Mouse (Mus musculus) MEL (cell line): ENCODE measurements around the gene Id3. TPM values are rescaled to one million over a fixed set of nuclear protein-coding genes. Genes with fewer than 3 reads are reported as not detected.
A peak's percentile ranks its signal among the peaks of the same experiment; 100 is the strongest.

Source experiments
- DNase-seq: peaks from one replicate; pipeline ENCODE4 v3.0.0; 2011; ENCODE audit warnings: low read depth, low spot score
- H3K27ac ChIP-seq: 2 replicates; pipeline ENCODE4 v1.5.1; 2012; ENCODE audit warnings: low read depth, mild to moderate bottlenecking, control low read depth, low read length, moderate library complexity; ENCODE audit not compliant: control insufficient read depth
- H3K27me3 ChIP-seq, 2 experiments: fragments of 150-350 bp in 1 of 2; sonication (generic) in 1 of 2; 2 replicates each; pipeline ENCODE4 v1.6.1; 2012; ENCODE audit warnings: low read length in 2 of 2, mild to moderate bottlenecking in 2 of 2, improper control_type of control experiment in 1 of 2, moderate library complexity in 1 of 2; ENCODE audit not compliant: insufficient read depth in 2 of 2, control insufficient read depth in 1 of 2
- H3K36me3 ChIP-seq, 2 experiments: 2 replicates each; pipeline ENCODE4 v1.6.1; 2012 to 2014; ENCODE audit warnings: low read length in 2 of 2, improper control_type of control experiment in 1 of 2, inconsistent platforms in 1 of 2, mild to moderate bottlenecking in 1 of 2; ENCODE audit not compliant: insufficient read depth in 2 of 2, control insufficient read depth in 1 of 2
- H3K4me1 ChIP-seq, 2 experiments: fragments of 150-350 bp in 1 of 2; sonication (generic) in 1 of 2; 2 replicates each; pipeline ENCODE4 v1.6.1; 2012; ENCODE audit warnings: low read length in 2 of 2, improper control_type of control experiment in 1 of 2, mild to moderate bottlenecking in 1 of 2; ENCODE audit not compliant: insufficient read depth in 2 of 2, control insufficient read depth in 1 of 2
- H3K4me3 ChIP-seq, 2 experiments: fragments of 150-350 bp in 1 of 2; sonication (generic) in 1 of 2; 2 replicates each; pipeline ENCODE4 v1.5.1; 2012; ENCODE audit warnings: low read depth in 2 of 2, low read length in 2 of 2, mild to moderate bottlenecking in 2 of 2, moderate library complexity in 2 of 2, control low read depth in 1 of 2, improper control_type of control experiment in 1 of 2; ENCODE audit not compliant: control insufficient read depth in 1 of 2, insufficient read depth in 1 of 2
- H3K79me2 ChIP-seq: 2 replicates; pipeline ENCODE4 v1.6.1; 2012; ENCODE audit warnings: mild to moderate bottlenecking, low read length, moderate library complexity; ENCODE audit not compliant: control insufficient read depth, poor library complexity, insufficient read depth
- H3K9ac ChIP-seq: 2 replicates; pipeline ENCODE4 v1.6.1; 2012; ENCODE audit warnings: low read depth, mild to moderate bottlenecking, control low read depth, low read length, moderate library complexity; ENCODE audit not compliant: control insufficient read depth, poor library complexity, severe bottlenecking
- H3K9me3 ChIP-seq: fragments of 150-350 bp; sonication (generic); replicated peaks from 2 replicates; pipeline ENCODE4 v1.6.1; 2012; ENCODE audit warnings: mild to moderate bottlenecking, low read length, improper control_type of control experiment, moderate library complexity; ENCODE audit not compliant: insufficient read depth
- BHLHE40 ChIP-seq: IDR thresholded peaks from 2 replicates; pipeline ENCODE4 v1.6.1; 2012; ENCODE audit warnings: low read depth, mild to moderate bottlenecking, inconsistent platforms, low read length, improper control_type of control experiment, borderline replicate concordance
- CHD1 ChIP-seq: IDR thresholded peaks from 2 replicates; pipeline ENCODE4 v1.6.1; 2012; ENCODE audit warnings: low read depth, mild to moderate bottlenecking, inconsistent platforms, low read length, improper control_type of control experiment
- CHD2 ChIP-seq: IDR thresholded peaks from 2 replicates; pipeline ENCODE4 v1.6.1; 2011; ENCODE audit warnings: low read length, improper control_type of control experiment
- CTCF ChIP-seq, 3 experiments: IDR thresholded peaks in 2 of 3; conservative IDR thresholded peaks in 1 of 3; 2 replicates each; pipeline ENCODE4 v1.5.1; 2011 to 2012; ENCODE audit warnings: low read length in 3 of 3, low read depth in 2 of 3, mild to moderate bottlenecking in 2 of 3, improper control_type of control experiment in 1 of 3, inconsistent platforms in 1 of 3, mixed read lengths in 1 of 3, moderate library complexity in 1 of 3; ENCODE audit not compliant: control insufficient read depth in 1 of 3, insufficient read depth in 1 of 3, poor library complexity in 1 of 3, severe bottlenecking in 1 of 3
- E2F4 ChIP-seq: IDR thresholded peaks from 2 replicates; pipeline ENCODE4 v1.6.1; 2011; ENCODE audit warnings: low read depth, low read length, improper control_type of control experiment, borderline replicate concordance
- EP300 ChIP-seq, 2 experiments: IDR thresholded peaks; 2 replicates each; pipeline ENCODE4 v1.6.1; 2011; ENCODE audit warnings: improper control_type of control experiment in 2 of 2, low read length in 2 of 2, low read depth in 1 of 2, mild to moderate bottlenecking in 1 of 2
- GABPA ChIP-seq: IDR thresholded peaks from 2 replicates; pipeline ENCODE4 v1.6.1; 2012; ENCODE audit warnings: low read depth, mild to moderate bottlenecking, inconsistent platforms, low read length, improper control_type of control experiment, moderate library complexity
- GATA1 ChIP-seq: IDR thresholded peaks from 2 replicates; pipeline ENCODE4 v1.6.1; 2011; ENCODE audit warnings: low read depth, low read length, improper control_type of control experiment
- KAT2A ChIP-seq: conservative IDR thresholded peaks from 2 replicates; pipeline ENCODE4 v1.6.1; 2012; ENCODE audit warnings: low read depth, low read length, improper control_type of control experiment, inconsistent platforms
- MAFK ChIP-seq: IDR thresholded peaks from 2 replicates; pipeline ENCODE4 v1.6.1; 2011; ENCODE audit warnings: low read depth, mild to moderate bottlenecking, low read length, improper control_type of control experiment, borderline replicate concordance
- MAX ChIP-seq: IDR thresholded peaks from 2 replicates; pipeline ENCODE4 v1.6.1; 2011; ENCODE audit warnings: low read length, improper control_type of control experiment
- MAZ ChIP-seq: IDR thresholded peaks from 2 replicates; pipeline ENCODE4 v1.6.1; 2012; ENCODE audit warnings: low read depth, mild to moderate bottlenecking, inconsistent platforms, low read length, improper control_type of control experiment
- MEF2A ChIP-seq: IDR thresholded peaks from 2 replicates; pipeline ENCODE4 v1.6.1; 2014; ENCODE audit warnings: low read depth, mild to moderate bottlenecking, inconsistent platforms, low read length, improper control_type of control experiment; ENCODE audit not compliant: poor library complexity, insufficient replicate concordance, severe bottlenecking; ENCODE audit errors: extremely low read depth
- MXI1 ChIP-seq: IDR thresholded peaks from 2 replicates; pipeline ENCODE4 v1.6.1; 2011; ENCODE audit warnings: mild to moderate bottlenecking, low read depth, low read length, improper control_type of control experiment
- MYB ChIP-seq: IDR thresholded peaks from 2 replicates; pipeline ENCODE4 v1.6.1; 2011; ENCODE audit warnings: mild to moderate bottlenecking, low read depth, low read length, improper control_type of control experiment
- NELFE ChIP-seq: IDR thresholded peaks from 2 replicates; pipeline ENCODE4 v1.6.1; 2011; ENCODE audit warnings: low read depth, low read length, improper control_type of control experiment
- POLR2AphosphoS2 ChIP-seq: IDR thresholded peaks from 2 replicates; pipeline ENCODE4 v1.6.1; 2011; ENCODE audit warnings: low read length, improper control_type of control experiment
- RCOR1 ChIP-seq: IDR thresholded peaks from 2 replicates; pipeline ENCODE4 v1.6.1; 2012; ENCODE audit warnings: low read depth, mild to moderate bottlenecking, inconsistent platforms, low read length, improper control_type of control experiment
- SIN3A ChIP-seq: IDR thresholded peaks from 2 replicates; pipeline ENCODE4 v1.6.1; 2012; ENCODE audit warnings: low read length, improper control_type of control experiment, inconsistent platforms
- TBP ChIP-seq: IDR thresholded peaks from 2 replicates; pipeline ENCODE4 v1.8.0; 2011; ENCODE audit warnings: low read depth, low read length, improper control_type of control experiment
- TCF12 ChIP-seq: IDR thresholded peaks from 2 replicates; pipeline ENCODE4 v1.6.1; 2014; ENCODE audit warnings: low read depth, mild to moderate bottlenecking, inconsistent platforms, low read length, improper control_type of control experiment, moderate library complexity
- UBTF ChIP-seq: IDR thresholded peaks from 2 replicates; pipeline ENCODE4 v1.6.1; 2012; ENCODE audit warnings: low read depth, mild to moderate bottlenecking, inconsistent platforms, low read length, improper control_type of control experiment, moderate library complexity, borderline replicate concordance; ENCODE audit not compliant: insufficient read depth
- USF1 ChIP-seq: IDR thresholded peaks from 2 replicates; pipeline ENCODE4 v1.6.1; 2014; ENCODE audit warnings: low read depth, mild to moderate bottlenecking, inconsistent platforms, low read length, improper control_type of control experiment, moderate library complexity
- ZKSCAN1 ChIP-seq: IDR thresholded peaks from 2 replicates; pipeline ENCODE4 v1.6.1; 2012; ENCODE audit warnings: low read depth, mild to moderate bottlenecking, inconsistent platforms, low read length, improper control_type of control experiment, moderate library complexity
- ZNF384 ChIP-seq: IDR thresholded peaks from 2 replicates; pipeline ENCODE4 v1.6.1; 2012; ENCODE audit warnings: low read depth, mild to moderate bottlenecking, inconsistent platforms, low read length, improper control_type of control experiment
- polyA plus RNA-seq, 2 experiments: library from polyadenylated mRNA; stranded (reverse) in 1 of 2; unstranded in 1 of 2; fragments of >175 nt in 1 of 2; fragments of >200 nt in 1 of 2; gene quantifications; 2 replicates each; pipeline versions ENCODE4 v1.2.1 to v1.2.4; 2012; ENCODE audit warnings: low replicate concordance in 2 of 2, low read depth in 1 of 2; ENCODE audit not compliant: insufficient read length in 2 of 2, insufficient read depth in 1 of 2, missing spikeins in 1 of 2
- total RNA-seq: library from RNA; depleted of rRNA; stranded (reverse); fragments of 300-350 nt; gene quantifications from 2 replicates; pipeline ENCODE4 v1.2.3, GENCODE M21; 2012

Gene Id3
- total and polyA plus RNA-seq, 3 experiments: 0.17 to 0.27 TPM; not detected in 1

GRCm38 (mm10) chr4:136142267-136143192, 767 bp upstream of the Id3 start:
- Histone ChIP-seq H3K36me3 (peaks cover 0 to 8% of the 10 kb centered on the region in 2 experiments; a peak in 1 of 4 replicates), H3K27ac (no peak overlapping the region), H3K4me1 (peaks cover 2 to 12% of the 10 kb centered on the region in 2 experiments; a peak in 3 of 4 replicates), H3K79me2 (no peaks in the 10 kb centered on the region), H3K4me3 (no peak overlapping the region), H3K9ac (no peak overlapping the region), H3K27me3 (peaks cover 8% of the 10 kb centered on the region in 2 experiments), H3K9me3 (no peaks in the 10 kb centered on the region)
- TF ChIP-seq CHD1: no peak
- TF ChIP-seq POLR2AphosphoS2: no peak
- no peak for TF ChIP-seq MAFK
- no peak for TF ChIP-seq USF1
- no peak for TF ChIP-seq GATA1
- TF ChIP-seq ZNF384: no peak
- TF ChIP-seq ZKSCAN1: no peak
- TF ChIP-seq KAT2A: no peak
- DNase-seq: no peak

- Histone ChIP-seq H3K27ac (no peak overlapping the region), H3K9ac (peak overlapping the region; percentile 34), H3K4me3 (peak overlapping the region; percentile 23 to 34; a peak in 3 of 4 replicates), H3K9me3 (no peaks in the 10 kb centered on the region)
- TF ChIP-seq MXI1: peak; percentile 64
- TF ChIP-seq CHD2: no peak
- TF ChIP-seq USF1: peak; percentile 30; the same call in 1 of the 2 replicates
- TF ChIP-seq CTCF (IDR thresholded peaks at IDR 0.05 in 2 of 3, conservative IDR thresholded peaks at IDR 0.05 in 1 of 3; ENCODE audit: control insufficient read depth in 1 of 3, insufficient read depth in 1 of 3, low read depth in 2 of 3, low read length in 3 of 3, poor library complexity in 1 of 3, severe bottlenecking in 1 of 3): no peak
- TF ChIP-seq MAZ: no peak
- TF ChIP-seq GABPA: no peak
- peak; percentile 76; the same call in 1 of the 2 replicates for TF ChIP-seq BHLHE40
- no peak for TF ChIP-seq MYB
- 0 out of 2 replicates have a peak, but pooled peaks have one; percentile 36 for TF ChIP-seq RCOR1
- TF ChIP-seq NELFE: no peak
- 0 out of 2 replicates have a peak, but pooled peaks have one; percentile 63 for TF ChIP-seq UBTF
- TF ChIP-seq EP300 (IDR thresholded peaks at IDR 0.05; ENCODE audit: low read depth in 1 of 2, low read length in 2 of 2): peak in 1 of 2 experiments; percentile 8; a peak in 1 of 4 replicates
- no peak for TF ChIP-seq SIN3A
- no peak for TF ChIP-seq TCF12
- TF ChIP-seq MEF2A: no peak
- no peak for TF ChIP-seq TBP
- peak; percentile 25; the same call in 1 of the 2 replicates for TF ChIP-seq MAX
- TF ChIP-seq E2F4: 0 out of 2 replicates have a peak, but pooled peaks have one; percentile 39
- TF ChIP-seq, all 39 proteins: peak for 8
- H3K36me3 ChIP-seq: peaks cover 0 to 8% of the 10 kb centered on the region in 2 experiments; a peak in 1 of 4 replicates
- H3K79me2 ChIP-seq: no peaks in the 10 kb centered on the region
- H3K4me1 ChIP-seq: peaks cover 2 to 12% of the 10 kb centered on the region in 2 experiments; a peak in 3 of 4 replicates
- peak; percentile 69 for DNase-seq
- peaks cover 5 to 8% of the 10 kb centered on the region in 2 experiments for H3K27me3 ChIP-seq
These were observed 1.0 kb downstream of the Id3 start for GRCm38 (mm10) chr4:136144126-136144926.
